Mouse (Mus musculus) gastrocnemius, postnatal 4 days (tissue): ENCODE measurements at regions not wholly inside any gene's neighbourhood (a gene's known extent, or its start where the extent isn't known, plus 50 kb on each side); places are given as distances from the start of the nearest gene placed in this dataset.

Experiments used
- DNase-seq, 2 experiments: peaks; one replicate each; pipeline ENCODE4 v3.0.0; 2021 to 2022; ENCODE audit warnings: low spot score in 2 of 2, mixed read lengths in 2 of 2

GRCm38 (mm10) chr1:151045334-151045733 is 52.1 kb upstream of the Hmcn1 start:
- DNase-seq = no peak

GRCm38 (mm10) chr1:151046626-151047025 is 53.4 kb upstream of the Hmcn1 start:
- no peak for DNase-seq

- DNase-seq = no peak
Measured at GRCm38 (mm10) chr1:151049726-151050506, 56.7 kb upstream of the Hmcn1 start.

- DNase-seq = no peak
Measured at GRCm38 (mm10) chr1:151050507-151050816, 57.2 kb upstream of the Hmcn1 start.

GRCm38 (mm10) chr1:151053268-151053667 is 60.0 kb upstream of the Hmcn1 start:
- no peak for DNase-seq

GRCm38 (mm10) chr1:151055396-151055795 is 62.2 kb upstream of the Hmcn1 start:
- DNase-seq = no peak

GRCm38 (mm10) chr1:151059546-151060136 is 66.4 kb upstream of the Hmcn1 start:
- no peak for DNase-seq

GRCm38 (mm10) chr1:151065090-151065567 is 71.9 kb upstream of the Hmcn1 start:
- no peak for DNase-seq

GRCm38 (mm10) chr1:151066379-151067128 is 73.3 kb upstream of the Hmcn1 start:
- DNase-seq = no peak

GRCm38 (mm10) chr1:151074508-151075314 is 81.5 kb upstream of the Hmcn1 start:
- no peak for DNase-seq

- no peak for DNase-seq
Measured at GRCm38 (mm10) chr1:151075541-151075940, 82.3 kb upstream of the Hmcn1 start.

GRCm38 (mm10) chr1:151078909-151079522 is 85.8 kb upstream of the Hmcn1 start:
- peak; percentile 50 to 74 for DNase-seq

GRCm38 (mm10) chr1:151079614-151080360 is 86.6 kb upstream of the Hmcn1 start:
- no peak for DNase-seq

GRCm38 (mm10) chr1:151080510-151080980 is 87.3 kb upstream of the Hmcn1 start:
- DNase-seq = no peak

- DNase-seq = no peak
Measured at GRCm38 (mm10) chr1:151082510-151083033, 89.3 kb upstream of the Hmcn1 start.

GRCm38 (mm10) chr1:151083806-151084205 is 90.6 kb upstream of the Hmcn1 start:
- DNase-seq = no peak

GRCm38 (mm10) chr1:151086111-151086859 is 93.0 kb upstream of the Hmcn1 start:
- DNase-seq = no peak

GRCm38 (mm10) chr1:151087151-151087660 is 94.0 kb upstream of the Hmcn1 start:
- DNase-seq = no peak
